Mouse (Mus musculus) lung, postnatal 0 days (tissue): Measurements from ENCODE around the gene Nt5dc3.

Experiments
- CTCF ChIP-seq: IDR thresholded peaks from 2 replicates; pipeline ENCODE4 v1.5.1; 2016; ENCODE audit warnings: antibody characterized with exemption, mild to moderate bottlenecking
- EP300 ChIP-seq: IDR thresholded peaks from 2 replicates; pipeline ENCODE4 v1.6.1; 2016; ENCODE audit warnings: antibody characterized with exemption, mild to moderate bottlenecking, control low read depth

DNA sequence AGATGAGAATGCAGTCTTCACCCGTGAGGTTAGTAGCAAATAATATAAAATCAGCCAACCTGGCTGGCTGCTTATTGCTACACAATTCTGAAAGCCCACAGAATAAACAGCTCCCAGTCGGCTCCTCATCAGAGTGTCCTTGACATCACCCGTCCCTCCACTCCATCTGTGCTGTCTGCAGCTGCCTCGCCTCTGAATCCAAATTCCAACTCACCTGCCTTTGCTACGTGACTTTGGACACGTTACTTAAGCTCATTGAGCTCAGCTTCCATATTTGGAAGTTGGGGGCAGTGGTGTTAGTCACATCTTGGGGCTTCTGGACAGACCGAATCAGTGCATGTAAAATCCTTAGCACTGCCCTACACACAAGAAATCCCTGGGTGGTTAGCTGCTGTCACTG, 93.3 kb downstream of the Nt5dc3 start:
- TF ChIP-seq CTCF (no peak), EP300 (no peak)
